Mouse (Mus musculus): Measurements from ENCODE around the gene Ppard.

Gene Ppard

GRCm38 (mm10) chr17:28345882-28346281 lies 113.4 kb downstream of the Ppard start:
- peak; percentile 20 for DNase-seq

- DNase-seq: no peak
These were observed 114.8 kb downstream of the Ppard start for GRCm38 (mm10) chr17:28347327-28347726.

GRCm38 (mm10) chr17:28348211-28348610 lies 115.7 kb downstream of the Ppard start:
- DNase-seq: peak; percentile 33

- DNase-seq: no peak
These were observed 116.9 kb downstream of the Ppard start for GRCm38 (mm10) chr17:28349264-28349880.

GRCm38 (mm10) chr17:28349901-28350465 lies 117.5 kb downstream of the Ppard start:
- DNase-seq: no peak

- peak; percentile 79 for DNase-seq
These were observed 118.2 kb downstream of the Ppard start, which contains the start of gene Tead3 for GRCm38 (mm10) chr17:28350466-28351352. Gene Tead3, minus strand, starts transcription at chr17:28350817.
